Mouse (Mus musculus): ENCODE data around the gene Gm17555. TPM values are rescaled to one million over a fixed set of nuclear protein-coding genes. Genes with fewer than 3 reads are reported as not detected.
"Not testable (repeated sequence)": the region's sequence is repeated elsewhere in the genome, so short reads cannot be mapped to it uniquely, and the experiment has no call there.

The Gm17555 gene
- not detected in 2 replicates for polyA plus RNA-seq (2012; rRNA removed)

GRCm38 (mm10) chr2:126214800-126215199, at the start of gene Gm17555:
Gm17555 (plus strand) TSS chr2:126215100.
- DNase-seq (ENCODE audit: low read depth), result not testable (repeated sequence)

- DNase-seq (ENCODE audit: low read depth), result no peak
These were observed 49.5 kb upstream of the Gm17555 start for GRCm38 (mm10) chr2:126165277-126166018.

- no peak for DNase-seq (ENCODE audit: low read depth)
These were observed 48.6 kb upstream of the Gm17555 start for GRCm38 (mm10) chr2:126166335-126166734.

GRCm38 (mm10) chr2:126166848-126167617, 47.9 kb upstream of the Gm17555 start:
- DNase-seq (ENCODE audit: low read depth), result no peak

GRCm38 (mm10) chr2:126171427-126171826, 43.5 kb upstream of the Gm17555 start:
- DNase-seq (ENCODE audit: low read depth), result no peak

- no peak for DNase-seq (ENCODE audit: low read depth)
These were observed 23.6 kb upstream of the Gm17555 start for GRCm38 (mm10) chr2:126191306-126191705.

GRCm38 (mm10) chr2:126192129-126192528, 22.8 kb upstream of the Gm17555 start:
- DNase-seq (ENCODE audit: low read depth), result no peak

GRCm38 (mm10) chr2:126195631-126196356, 19.1 kb upstream of the Gm17555 start:
- no peak for DNase-seq (ENCODE audit: low read depth)

- no peak for DNase-seq (ENCODE audit: low read depth)
These were observed 15.9 kb upstream of the Gm17555 start for GRCm38 (mm10) chr2:126198971-126199370.

- DNase-seq (ENCODE audit: low read depth), result no peak
These were observed 3.8 kb upstream of the Gm17555 start for GRCm38 (mm10) chr2:126211011-126211680.

- no peak for DNase-seq (ENCODE audit: low read depth)
These were observed 12.7 kb downstream of the Gm17555 start for GRCm38 (mm10) chr2:126227581-126227980.

- no peak for DNase-seq (ENCODE audit: low read depth)
These were observed 16.8 kb downstream of the Gm17555 start for GRCm38 (mm10) chr2:126231731-126232130.

- no peak for DNase-seq (ENCODE audit: low read depth)
These were observed 22.0 kb downstream of the Gm17555 start for GRCm38 (mm10) chr2:126236905-126237304.

GRCm38 (mm10) chr2:126245446-126245845, 30.5 kb downstream of the Gm17555 start:
- DNase-seq (ENCODE audit: low read depth), result no peak

GRCm38 (mm10) chr2:126248536-126248935, 33.6 kb downstream of the Gm17555 start:
- DNase-seq (ENCODE audit: low read depth), result no peak

GRCm38 (mm10) chr2:126252211-126252610, 37.3 kb downstream of the Gm17555 start:
- DNase-seq (ENCODE audit: low read depth), result no peak

Other genes starting within 250 kb of the Gm17555 start
- gene Fgf7, start 180.4 kb upstream of the Gm17555 start, polyA plus RNA-seq (2012; rRNA removed), result 2.2 and 3.1 TPM in 2 replicates
- 0.07 and 0.08 TPM in 2 replicates for gene Fam227b, start 63.1 kb upstream of the Gm17555 start, polyA plus RNA-seq (2012; rRNA removed)
- 5.4 and 5.6 TPM in 2 replicates for gene Dtwd1, start 63.0 kb upstream of the Gm17555 start, polyA plus RNA-seq (2012; rRNA removed)

Data from gonadal fat pad, adult 2 months (tissue).